Mouse (Mus musculus) stomach, postnatal 0 days (tissue): Measurements from ENCODE around the gene Tbc1d16. TPM values are rescaled to one million over a fixed set of nuclear protein-coding genes. Genes with fewer than 3 reads are reported as not detected.
"Not testable (repeated sequence)": the region's sequence is repeated elsewhere in the genome, so short reads cannot be mapped to it uniquely, and the experiment has no call there.

ENCODE experiments used
- ATAC-seq: fragments of 200-750 bp; cut with Nextera tagmentation; 2 replicates; pipeline ENCODE4 v1.8.0; 2017; ENCODE audit not compliant: low FRiP score, low TSS enrichment
- DNase-seq: peaks from one replicate; pipeline ENCODE4 v3.0.0-alpha.2; 2016; ENCODE audit warnings: low spot score
- H3K27ac ChIP-seq: fragments of 300-500 bp; sonication (generic); replicated peaks from 2 replicates; pipeline ENCODE4 v1.5.1; 2014; ENCODE audit warnings: mild to moderate bottlenecking, control low read depth
- H3K27me3 ChIP-seq: fragments of 300-500 bp; sonication (generic); 2 replicates; pipeline ENCODE4 v1.6.1; 2014; ENCODE audit warnings: low read length; ENCODE audit not compliant: control insufficient read depth, insufficient read depth
- H3K36me3 ChIP-seq: fragments of 300-500 bp; sonication (generic); 2 replicates; pipeline ENCODE4 v1.6.1; 2014; ENCODE audit warnings: low read length, mixed read lengths; ENCODE audit not compliant: control insufficient read depth, insufficient read depth
- H3K4me1 ChIP-seq: fragments of 300-500 bp; sonication (generic); replicated peaks from 2 replicates; pipeline ENCODE4 v1.6.1; 2014; ENCODE audit warnings: antibody characterized with exemption; ENCODE audit not compliant: control insufficient read depth, insufficient read depth
- H3K4me2 ChIP-seq: fragments of 300-500 bp; sonication (generic); replicated peaks from 2 replicates; pipeline ENCODE4 v1.6.1; 2014; ENCODE audit warnings: low read depth, mild to moderate bottlenecking, control low read depth, moderate library complexity
- H3K4me3 ChIP-seq: fragments of 300-500 bp; sonication (generic); 2 replicates; pipeline ENCODE4 v1.5.1; 2014; ENCODE audit warnings: low read depth, low read length, control low read depth
- H3K9ac ChIP-seq: fragments of 300-500 bp; sonication (generic); 2 replicates; pipeline ENCODE4 v1.6.1; 2014; ENCODE audit warnings: mild to moderate bottlenecking, low read length, control low read depth, mixed read lengths
- H3K9me3 ChIP-seq: fragments of 300-500 bp; sonication (generic); 2 replicates; pipeline ENCODE4 v1.6.1; 2016; ENCODE audit warnings: low read length; ENCODE audit not compliant: control insufficient read depth
- CTCF ChIP-seq: IDR thresholded peaks from 2 replicates; pipeline ENCODE4 v1.5.1; 2016; ENCODE audit warnings: antibody characterized with exemption, low read depth, mild to moderate bottlenecking, moderate library complexity
- EP300 ChIP-seq: optimal IDR thresholded peaks from 2 replicates; pipeline ENCODE3; 2016; ENCODE audit warnings: antibody characterized with exemption
- WGBS: fragments of 180-500 bp; shearing (Covaris S2); extraction: QIAGEN DNeasy Blood & Tissue Kit; methylation state at CpG from one replicate; pipeline ENCODE4 v1.1.7; 2014; 5-methylcytosine and 5-hydroxymethylcytosine counted together
- polyA plus RNA-seq: library from polyadenylated mRNA; unstranded; fragments of >200 nt; fragmentation: Nextera tagmentation; extraction: Ambion mirVana; gene quantifications from 2 replicates; pipeline ENCODE4 v1.2.1, GENCODE M21; 2015

Gene Tbc1d16
- polyA plus RNA-seq, 1 experiment from 2014 or later: 6.3 TPM

DNA sequence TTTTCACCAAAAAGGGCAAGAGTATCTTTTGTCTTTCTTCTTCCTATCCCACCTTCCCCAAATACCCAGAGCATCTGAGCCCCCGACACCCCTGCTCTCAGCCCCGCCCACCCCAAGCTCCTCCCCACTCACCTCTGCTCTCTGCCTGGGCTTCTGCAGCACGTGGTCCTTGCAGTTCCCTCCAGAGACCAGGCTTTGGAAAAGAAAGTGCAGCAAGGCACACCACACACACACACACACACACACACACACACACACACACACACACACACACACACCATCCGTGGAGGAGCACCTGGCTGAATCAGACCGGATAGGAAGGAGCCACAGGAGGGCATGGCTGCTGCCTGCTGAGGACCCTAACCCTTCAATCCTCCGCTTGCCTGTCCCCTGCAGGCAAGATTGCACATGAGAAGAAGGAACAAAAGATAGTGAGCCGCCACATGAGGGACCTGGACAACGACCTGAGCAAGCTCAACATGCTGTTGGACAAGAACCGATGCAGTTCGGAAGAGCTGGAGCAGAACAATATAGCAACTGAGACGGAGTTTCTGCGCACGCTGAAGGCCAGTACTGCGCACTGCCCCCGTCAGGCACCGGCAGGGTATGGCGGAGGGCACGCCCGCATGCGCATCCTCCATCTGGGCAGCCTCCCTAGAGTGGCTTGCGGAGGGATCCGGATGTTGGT is 24.7 kb upstream of the Tbc1d16 start:
- Histone ChIP-seq H3K4me3 (no peak overlapping the region), H3K36me3 (no peaks in the 10 kb centered on the region), H3K9me3 (no peaks in the 10 kb centered on the region), H3K9ac (no peak overlapping the region), H3K27me3 (no peaks in the 10 kb centered on the region), H3K4me2 (no peak overlapping the region; the same call in 1 of the 2 replicates), H3K4me1 (no peaks in the 10 kb centered on the region), H3K27ac (no peak overlapping the region)
- DNase-seq (peak; percentile 61), ATAC-seq (peak; percentile 69)
- no peak for TF ChIP-seq EP300
- peak; percentile 77 for TF ChIP-seq CTCF
- WGBS: 7% methylated on average over 22 of the region's 22 CpGs

DNA sequence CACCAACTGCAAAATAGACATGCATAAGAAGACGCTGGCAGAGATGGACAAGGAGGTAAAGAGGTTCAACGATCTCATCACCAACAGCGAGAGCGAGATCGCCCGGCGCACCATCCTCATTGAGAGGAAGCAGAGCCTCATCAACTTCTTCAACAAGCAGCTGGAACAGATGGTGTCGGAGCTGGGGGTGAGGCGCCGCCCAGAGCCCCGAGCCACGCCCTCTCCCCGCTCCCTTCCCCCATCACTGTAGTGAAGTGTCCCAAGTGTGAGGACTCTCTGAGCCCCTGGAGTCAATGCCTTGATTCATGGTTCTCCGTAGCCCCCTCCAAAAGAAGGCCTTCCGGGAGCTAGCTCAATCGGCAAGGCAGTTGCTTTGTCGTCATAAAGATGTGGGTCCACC is 22.7 kb upstream of the Tbc1d16 start:
- Histone ChIP-seq H3K9me3 (no peaks in the 10 kb centered on the region), H3K4me3 (no peak overlapping the region), H3K4me2 (no peak overlapping the region), H3K9ac (no peak overlapping the region), H3K27me3 (no peaks in the 10 kb centered on the region), H3K4me1 (no peaks in the 10 kb centered on the region), H3K27ac (no peak overlapping the region), H3K36me3 (no peaks in the 10 kb centered on the region)
- 39% methylated on average over 17 of the region's 17 CpGs for WGBS
- no peak for ATAC-seq
- TF ChIP-seq EP300 (no peak), CTCF (no peak)
- DNase-seq: no peak

DNA sequence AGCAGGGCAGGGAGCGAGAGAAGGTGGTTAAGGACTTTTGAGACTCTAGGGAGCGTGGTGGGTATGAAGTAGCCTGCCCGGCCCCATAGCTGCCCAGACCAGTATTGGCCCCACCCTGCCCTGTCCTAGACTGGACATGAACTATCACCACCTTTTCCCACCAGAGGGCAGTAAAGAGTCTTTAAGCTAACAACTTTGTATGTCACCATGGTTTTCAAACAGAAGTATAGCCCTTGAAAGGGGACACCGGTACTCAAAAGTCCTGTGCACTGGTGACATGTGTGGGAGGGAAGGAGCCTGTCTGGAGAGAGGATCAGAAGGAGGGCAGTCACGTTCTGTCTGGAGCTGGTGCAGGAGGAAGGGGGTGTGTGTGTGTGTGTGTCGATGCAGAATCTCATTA is 20.7 kb upstream of the Tbc1d16 start:
- H3K4me1 ChIP-seq: no peaks in the 10 kb centered on the region
- DNase-seq (peak; percentile 76), ATAC-seq (peak; percentile 81)
- no peak overlapping the region for H3K27ac ChIP-seq
- no peaks in the 10 kb centered on the region for H3K36me3 ChIP-seq
- H3K4me2 ChIP-seq: no peak overlapping the region
- TF ChIP-seq EP300 (no peak), CTCF (peak; percentile 82)
- no peak overlapping the region for H3K9ac ChIP-seq
- 29% methylated on average over 6 of the region's 6 CpGs for WGBS
- no peaks in the 10 kb centered on the region for H3K9me3 ChIP-seq
- no peak overlapping the region for H3K4me3 ChIP-seq
- no peaks in the 10 kb centered on the region for H3K27me3 ChIP-seq

DNA sequence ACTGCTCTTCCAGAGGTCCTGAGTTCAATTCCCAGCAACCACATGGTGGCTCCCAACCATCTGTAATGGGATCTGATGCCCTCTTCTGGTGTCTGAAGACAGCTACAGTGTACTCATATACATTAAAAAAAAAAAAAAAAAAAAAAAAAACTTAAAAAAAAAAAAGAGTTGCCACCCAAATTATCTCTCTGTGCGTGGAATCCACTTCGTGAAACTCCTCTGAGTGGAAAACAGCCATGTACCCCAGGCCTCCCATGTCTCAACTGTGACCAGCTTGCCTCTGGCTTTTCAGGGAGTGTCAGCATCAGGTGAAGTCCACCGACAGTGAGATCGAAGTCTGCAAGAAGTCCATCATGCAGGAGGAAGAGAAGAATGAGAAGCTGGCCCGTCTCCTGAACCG is 17.2 kb upstream of the Tbc1d16 start:
- not testable (repeated sequence) for ATAC-seq, H3K9me3 ChIP-seq, H3K27ac ChIP-seq, H3K4me1 ChIP-seq, H3K27me3 ChIP-seq, H3K4me2 ChIP-seq, H3K9ac ChIP-seq, H3K36me3 ChIP-seq, DNase-seq, H3K4me3 ChIP-seq
- WGBS: 85% methylated on average over 6 of the region's 6 CpGs

DNA sequence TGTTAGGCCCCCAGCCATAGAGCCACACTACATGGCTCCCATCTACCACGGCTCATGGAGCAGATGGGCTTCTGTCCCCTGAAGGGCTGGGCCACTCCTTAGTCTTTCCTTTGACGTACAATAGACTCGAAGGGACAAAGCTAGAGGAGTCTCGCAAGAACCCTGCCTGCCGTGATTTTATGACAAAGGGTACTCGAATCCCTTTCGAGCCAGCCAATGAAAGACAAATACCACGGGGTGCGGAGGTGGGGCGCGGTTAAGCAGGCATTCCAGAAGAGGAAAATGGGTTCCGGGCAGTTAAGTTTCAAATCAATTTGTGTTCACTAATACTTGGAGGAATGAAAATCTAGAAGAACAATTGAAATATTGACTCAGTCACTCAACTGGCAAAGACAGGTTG is 11.2 kb upstream of the Tbc1d16 start:
- H3K36me3 ChIP-seq: no peaks in the 10 kb centered on the region
- no peak overlapping the region for H3K27ac ChIP-seq
- H3K4me2 ChIP-seq: no peak overlapping the region
- ATAC-seq: no peak
- H3K9ac ChIP-seq: no peak overlapping the region
- WGBS: 64% methylated on average over 12 of the region's 12 CpGs
- no peak for TF ChIP-seq CTCF
- TF ChIP-seq EP300: no peak
- DNase-seq: peak; percentile 52
- H3K27me3 ChIP-seq: no peaks in the 10 kb centered on the region
- no peak overlapping the region for H3K4me3 ChIP-seq
- H3K9me3 ChIP-seq: no peaks in the 10 kb centered on the region
- H3K4me1 ChIP-seq: no peaks in the 10 kb centered on the region

DNA sequence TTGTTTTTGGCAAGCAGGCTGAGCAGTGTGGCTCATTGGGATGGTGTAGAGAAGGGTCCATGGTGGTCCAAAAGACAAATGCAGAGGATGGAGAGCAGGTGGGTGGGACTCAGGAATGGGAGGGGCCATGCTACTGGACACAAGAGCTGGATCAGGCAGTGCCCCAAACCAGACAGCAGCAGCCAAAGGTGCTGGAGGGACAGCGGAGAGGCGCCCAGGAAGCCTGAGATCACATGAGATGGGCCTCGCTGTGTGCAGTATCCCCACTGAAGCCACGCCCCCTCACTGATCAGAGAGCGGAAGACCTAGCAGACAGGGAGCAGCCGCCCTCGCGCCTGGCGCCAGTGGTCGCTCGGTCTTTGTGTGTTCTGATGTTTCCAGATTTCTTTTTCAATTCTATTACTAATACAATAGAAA is 10.0 kb upstream of the Tbc1d16 start:
- Histone ChIP-seq H3K36me3 (no peaks in the 10 kb centered on the region), H3K4me2 (peak overlapping the region; percentile 53), H3K9ac (no peak overlapping the region), H3K27ac (no peak overlapping the region), H3K27me3 (no peaks in the 10 kb centered on the region), H3K9me3 (no peaks in the 10 kb centered on the region), H3K4me3 (peak overlapping the region; percentile 27), H3K4me1 (no peaks in the 10 kb centered on the region)
- ATAC-seq (peak; percentile 29; the same call in 1 of the 2 replicates), DNase-seq (peak; percentile 61)
- WGBS: 4% methylated on average over 11 of the region's 11 CpGs
- TF ChIP-seq EP300 (no peak), CTCF (no peak)
